Mouse (Mus musculus) urinary bladder, adult 18-20 months (tissue): Measurements from ENCODE around the gene Mast1.

Experiments
- DNase-seq, 2 experiments: peaks; one replicate each; pipeline ENCODE4 v3.0.0; 2022; ENCODE audit warnings: low spot score in 2 of 2, mixed read lengths in 2 of 2

Gene Mast1

DNA sequence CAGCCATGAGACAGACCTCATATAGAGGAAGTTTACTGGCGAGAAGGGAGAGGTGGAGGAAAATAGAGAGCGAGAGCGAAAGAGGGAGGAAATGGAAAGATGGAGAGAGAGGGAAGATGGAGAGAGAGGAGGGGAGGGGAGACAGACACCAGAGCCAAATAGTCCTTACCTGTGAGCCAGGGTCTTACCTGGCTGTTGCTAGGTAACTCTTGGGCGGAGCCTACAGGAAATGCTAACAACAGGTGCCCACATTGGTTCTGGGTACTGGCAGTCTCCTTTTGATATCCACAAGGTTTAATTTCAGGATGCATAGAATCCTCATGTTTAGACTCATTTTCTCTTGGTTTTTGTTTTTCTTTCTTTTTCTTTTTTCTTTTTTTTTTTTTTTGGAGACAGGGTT lies 64.1 kb downstream of the Mast1 start:
- DNase-seq: no peak

DNA sequence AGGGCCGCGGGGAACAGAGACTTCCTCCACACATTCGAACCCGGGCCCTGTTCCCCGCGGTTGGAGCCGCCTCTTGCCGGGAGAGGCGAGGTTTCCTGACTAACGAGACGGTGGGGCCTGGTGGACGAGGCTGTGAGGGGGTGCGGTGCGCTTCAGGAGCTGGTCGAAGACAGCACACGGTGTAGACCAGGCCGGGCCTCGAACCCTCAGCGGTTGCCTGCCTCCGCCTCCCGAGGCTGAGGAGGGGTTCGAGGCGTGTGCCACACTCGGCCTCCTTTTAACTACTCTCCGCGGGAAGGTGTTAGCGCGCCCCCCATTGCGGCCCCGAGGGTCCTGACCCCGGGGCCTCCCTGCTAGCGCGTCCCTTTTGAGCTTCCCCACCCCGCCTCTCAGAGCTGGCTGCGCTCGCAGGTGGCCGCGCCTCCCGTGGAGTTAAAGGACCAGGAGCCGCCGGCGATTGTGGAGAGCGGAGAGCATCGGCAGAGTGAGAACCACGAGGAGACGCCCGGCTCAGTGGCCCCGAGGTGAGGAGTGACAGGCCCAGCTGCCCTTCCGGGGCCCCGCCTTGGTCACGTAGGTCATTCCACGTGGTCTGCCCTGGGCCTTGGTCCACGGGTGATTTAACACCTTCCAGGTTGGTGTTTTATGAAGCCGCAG lies 64.7 kb downstream of the Mast1 start:
- peak in 1 of 2 experiments; percentile 25 for DNase-seq

DNA sequence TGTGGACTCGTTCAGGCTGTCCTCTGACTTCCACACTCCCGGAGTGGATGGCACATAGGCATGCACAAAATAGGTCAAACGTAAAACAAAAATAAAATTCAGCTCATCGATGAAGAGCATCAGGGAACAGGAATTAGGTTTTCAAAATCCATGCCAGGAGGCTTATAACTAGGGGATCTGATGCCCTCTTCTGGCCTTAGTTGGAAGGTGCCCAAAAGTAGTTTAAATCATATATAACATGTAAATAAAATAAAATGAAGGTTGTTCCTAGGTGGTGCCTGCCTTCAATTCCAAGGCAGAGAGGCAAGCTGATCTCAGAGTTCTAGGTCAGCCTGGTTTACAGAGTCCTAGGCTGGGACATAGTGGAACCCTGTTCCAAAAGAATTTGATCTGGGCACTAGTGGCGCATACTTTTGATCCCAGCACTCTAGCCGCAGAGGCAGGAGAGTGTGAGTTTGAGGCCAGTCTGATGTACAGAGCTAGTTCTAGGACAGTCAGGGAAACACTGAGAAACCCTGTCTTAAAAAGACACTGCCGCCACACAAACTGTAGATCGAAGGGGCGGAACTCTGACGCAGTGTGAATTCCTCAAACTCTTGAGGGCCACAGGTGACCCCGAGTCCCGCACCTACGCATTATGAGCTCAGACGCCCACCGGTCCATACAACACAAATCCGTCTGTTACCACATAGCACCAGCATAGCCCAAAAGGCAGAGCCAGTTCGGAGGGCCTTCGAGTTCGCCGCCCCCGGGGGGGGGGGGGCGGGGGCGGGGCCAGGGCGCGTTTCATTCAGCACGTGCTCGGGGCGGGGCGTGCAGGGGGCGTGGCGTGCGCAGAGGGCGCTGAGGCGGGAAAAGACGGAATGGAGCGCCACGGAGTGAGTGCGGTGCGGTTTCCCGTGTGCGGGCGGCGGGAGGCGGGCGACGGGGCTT lies 65.5 kb downstream of the Mast1 start, which contains the start of gene Syce2:
Syce2 (plus strand) TSS at position 736 of the 933 bp plus-strand sequence.
- DNase-seq: peak; percentile 61 to 71
